Comparison of ENCODE assay signal across 17 mouse cellular contexts in the genomic region with DNA sequence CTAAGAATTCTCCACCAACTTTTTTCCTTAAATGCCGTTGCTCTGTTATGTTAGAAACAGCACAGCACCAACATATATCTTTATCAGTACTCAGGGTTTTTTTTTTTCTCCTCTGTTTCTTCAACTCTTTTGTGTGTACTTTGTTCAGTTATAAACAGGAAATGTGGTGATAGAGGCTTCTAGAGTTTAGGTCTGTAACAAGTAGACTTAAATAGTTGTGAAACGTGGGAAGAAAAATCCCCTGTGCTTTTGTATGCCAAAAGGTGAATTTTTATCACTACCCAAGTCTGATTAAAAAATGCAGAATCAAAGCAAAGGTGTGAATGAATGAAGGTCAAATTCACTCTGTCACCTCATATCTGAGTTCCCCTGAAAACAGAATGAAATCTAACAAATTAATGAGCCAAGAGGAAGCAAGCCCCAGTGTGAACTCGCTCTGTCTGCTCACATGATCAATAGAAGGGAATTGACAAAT. TPM values are rescaled to one million over a fixed set of nuclear protein-coding genes. Genes with fewer than 3 reads are reported as not detected.
"Had no signal": no experiment of that assay in that cellular context is flagged by ENCODE, and none has a peak within 500 bp of the region (broad histone marks: within the 10 kb centered on the region; RNA-seq: fewer than 3 reads in every experiment).

Trat1 (minus strand) TSS at position 51 of the 475 bp plus-strand sequence.

- ATAC-seq: liver, postnatal 0 days; midbrain, embryonic 15.5 days had no signal

- H3K4me3 ChIP-seq: limb, embryonic 12.5 days; liver, embryonic 13.5 days; lung, embryonic 15.5 days; megakaryocyte, embryonic 14.5 days; midbrain, embryonic 15.5 days; neural tube, embryonic 13.5 days had no signal

- H3K4me1 ChIP-seq: limb, embryonic 12.5 days; liver, embryonic 13.5 days; lung, embryonic 15.5 days; megakaryocyte, embryonic 14.5 days; midbrain, embryonic 15.5 days; neural tube, embryonic 13.5 days had no signal

- DNase-seq: kidney, adult 2 months; kidney, postnatal 25 days; liver; liver, embryonic 13.5 days; liver, postnatal 0 days; lung, postnatal 14 days; right cerebral cortex, postnatal 14 days; thymus, postnatal 25 days had no signal

- H3K27ac ChIP-seq: limb, embryonic 12.5 days; liver, embryonic 13.5 days; lung, embryonic 15.5 days; macrophage; midbrain, embryonic 15.5 days; neural tube, embryonic 13.5 days; stomach, postnatal 0 days had no signal

RNA-seq across cellular contexts. Expression of gene Trat1, which starts in this region (rescaled TPM):
- polyA plus RNA-seq: kidney, embryonic 16.5 days; limb, embryonic 12.5 days; liver, embryonic 13.5 days; liver, postnatal 0 days; macrophage; midbrain, embryonic 11.5 days; midbrain, embryonic 15.5 days; neural tube, embryonic 13.5 days; stomach, postnatal 0 days had no signal
